Mouse (Mus musculus) NIH3T3 (cell line): ENCODE measurements around the gene Adam23.
"Not testable (repeated sequence)": the region's sequence is repeated elsewhere in the genome, so short reads cannot be mapped to it uniquely, and the experiment has no call there.

Experiments
- DNase-seq: peaks from one replicate; pipeline ENCODE4 v3.0.0-alpha.2; 2012; ENCODE audit warnings: low read depth

Adam23 gene

DNA sequence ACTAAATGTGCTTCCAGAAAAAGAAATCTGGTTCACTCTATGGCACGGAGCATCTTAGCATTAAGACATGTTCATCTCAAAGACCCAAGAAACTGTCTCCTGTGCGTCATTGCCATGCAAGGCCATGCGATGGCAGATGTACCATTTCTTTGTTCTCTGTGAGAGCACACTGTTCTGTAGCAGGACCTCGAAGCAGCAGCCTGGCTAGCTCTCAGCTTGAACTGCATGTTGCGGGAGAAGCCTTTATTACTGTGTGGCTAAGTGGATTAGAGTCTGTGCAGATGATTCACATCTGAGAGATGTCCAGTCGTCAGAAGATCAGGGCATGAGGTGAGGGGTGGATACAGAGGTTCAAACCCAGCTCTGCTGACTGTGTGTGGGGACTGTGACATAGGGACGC lies 141.2 kb downstream of the Adam23 start:
- no peak for DNase-seq

DNA sequence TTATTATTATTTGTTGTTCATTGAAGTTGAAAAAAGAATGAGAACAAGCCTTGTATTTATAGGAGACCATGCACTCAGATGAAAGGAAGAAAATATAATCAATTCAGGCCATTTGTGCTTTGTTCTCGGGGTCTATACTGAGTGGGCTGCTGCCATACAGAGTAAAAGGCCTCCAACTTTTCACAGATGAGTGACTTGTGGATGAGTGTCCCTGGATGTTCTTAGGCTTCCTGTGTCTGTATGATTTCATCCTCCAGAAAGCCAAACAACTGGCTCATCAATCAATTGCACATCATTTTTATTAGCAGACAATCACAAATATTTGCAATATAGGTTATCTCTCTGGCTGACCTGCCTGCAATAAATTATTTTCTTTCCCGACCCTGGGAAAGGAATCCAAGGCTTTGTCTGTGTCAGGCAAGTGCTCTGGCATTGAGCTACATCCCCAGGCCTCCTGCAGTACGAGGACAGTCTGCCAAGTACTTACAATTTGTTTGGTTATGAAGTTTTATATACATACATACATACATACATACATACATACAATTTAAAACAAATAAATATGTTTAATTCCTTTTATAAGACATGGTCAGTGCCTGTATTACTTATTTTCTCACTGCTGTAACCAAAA lies 158.3 kb downstream of the Adam23 start:
- no peak for DNase-seq

GRCm38 (mm10) chr1:63609613-63610012 lies 163.9 kb downstream of the Adam23 start:
- DNase-seq, result no peak

DNA sequence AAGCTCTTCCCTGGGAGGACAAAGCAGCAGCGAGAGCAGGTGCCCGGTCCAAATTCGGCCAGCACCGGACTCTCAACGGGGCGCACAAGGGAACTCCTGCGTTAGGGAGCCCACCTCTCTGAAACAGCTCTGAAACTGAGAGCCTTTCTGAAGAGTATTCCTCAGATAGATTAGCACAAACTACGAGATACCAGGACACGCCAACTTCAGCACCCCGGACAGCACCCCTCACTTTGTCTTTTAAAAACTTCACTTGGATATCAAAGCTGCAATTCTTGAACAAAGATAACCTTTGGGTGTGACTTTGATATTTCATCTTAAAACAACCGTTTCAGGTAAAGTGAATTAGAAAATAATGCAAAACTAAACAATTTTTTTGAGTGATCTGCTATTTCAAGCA lies 168.9 kb downstream of the Adam23 start:
- DNase-seq, result peak; percentile 84

DNA sequence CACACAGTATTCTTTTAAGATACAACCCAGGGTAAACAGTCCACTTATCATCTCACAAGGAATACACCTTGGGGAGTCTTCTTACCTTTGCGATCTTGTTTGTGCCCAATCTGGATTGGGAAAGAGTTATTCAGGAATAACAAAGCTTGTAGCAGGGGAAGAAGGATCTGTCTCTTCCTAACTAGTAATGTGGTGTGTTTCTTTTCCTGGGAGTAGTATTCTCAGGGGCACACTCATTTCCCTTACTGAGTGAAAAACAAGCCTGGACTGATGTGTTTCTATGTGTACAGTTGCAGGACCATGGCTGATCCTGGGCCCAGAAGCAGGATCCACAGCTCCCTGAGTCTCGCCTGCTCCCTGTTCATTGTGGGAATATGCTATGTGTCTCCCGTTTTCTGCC lies 170.0 kb downstream of the Adam23 start, which contains the start of gene Gm39653:
Gene Gm39653 (plus strand): TSS at position 301 of the 400 bp plus-strand sequence.
- no peak for DNase-seq

DNA sequence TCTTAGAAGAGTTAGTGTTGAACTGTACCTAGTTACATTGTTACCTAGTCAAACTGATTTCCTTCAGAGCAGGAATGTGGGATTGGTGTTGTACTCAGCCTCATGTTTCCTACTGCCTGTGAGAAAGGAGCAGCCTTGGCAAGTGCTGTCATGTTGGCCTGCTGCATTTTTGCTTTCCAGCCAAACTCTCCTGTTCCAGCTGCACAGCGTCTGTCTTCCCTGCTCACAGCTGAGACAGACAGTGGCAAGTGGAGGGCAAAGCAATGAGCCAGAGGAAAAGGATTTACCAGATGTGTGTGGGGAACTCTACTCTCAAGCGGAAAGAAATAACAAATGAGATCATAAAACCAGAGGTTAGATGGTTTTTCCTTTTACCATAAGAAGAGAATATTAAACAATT lies 182.5 kb downstream of the Adam23 start:
- DNase-seq, result peak; percentile 36

DNA sequence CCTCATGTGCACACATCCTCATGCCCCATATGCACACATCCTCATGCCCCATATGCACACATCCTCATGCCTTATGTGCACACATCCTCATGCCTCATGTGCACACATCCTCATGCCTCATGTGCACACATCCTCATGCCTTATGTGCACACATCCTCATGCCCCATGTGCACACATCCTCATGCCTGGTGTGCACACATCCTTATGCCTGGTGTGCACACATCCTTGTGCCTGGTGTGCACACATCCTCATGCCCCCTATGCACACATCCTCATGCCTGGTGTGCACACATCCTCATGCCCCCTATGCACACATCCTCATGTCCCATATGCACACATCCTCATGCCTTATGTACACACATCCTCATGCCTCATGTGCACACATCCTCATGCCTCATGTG lies 184.7 kb downstream of the Adam23 start:
- DNase-seq, result not testable (repeated sequence)

- peak; percentile 75 for DNase-seq
These were observed 194.2 kb downstream of the Adam23 start for GRCm38 (mm10) chr1:63639921-63640320.
